Mouse (Mus musculus) neural tube, embryonic 10.5 days (tissue): Measurements from ENCODE around the gene Kcnb1.

Experiments
- DNase-seq: peaks from one replicate; pipeline ENCODE4 v3.0.0-alpha.2; 2017; ENCODE audit warnings: low spot score; ENCODE audit errors: extremely low spot score

Gene Kcnb1

GRCm38 (mm10) chr2:167167515-167168212 is 22.3 kb downstream of the Kcnb1 start:
- DNase-seq: no peak

- no peak for DNase-seq
Observed at GRCm38 (mm10) chr2:167163600-167163999, 26.4 kb downstream of the Kcnb1 start.

- DNase-seq: no peak
Observed at GRCm38 (mm10) chr2:167163134-167163533, 26.8 kb downstream of the Kcnb1 start.

- no peak for DNase-seq
Observed at GRCm38 (mm10) chr2:167162516-167163021, 27.4 kb downstream of the Kcnb1 start.

GRCm38 (mm10) chr2:167159721-167160120 is 30.2 kb downstream of the Kcnb1 start:
- DNase-seq: no peak

GRCm38 (mm10) chr2:167158780-167159179 is 31.2 kb downstream of the Kcnb1 start:
- DNase-seq: no peak

- no peak for DNase-seq
Observed at GRCm38 (mm10) chr2:167156118-167156715, 33.7 kb downstream of the Kcnb1 start.

GRCm38 (mm10) chr2:167155541-167155973 is 34.4 kb downstream of the Kcnb1 start:
- DNase-seq: no peak

- no peak for DNase-seq
Observed at GRCm38 (mm10) chr2:167150880-167151279, 39.1 kb downstream of the Kcnb1 start.

- no peak for DNase-seq
Observed at GRCm38 (mm10) chr2:167150135-167150534, 39.8 kb downstream of the Kcnb1 start.

GRCm38 (mm10) chr2:167149035-167149434 is 40.9 kb downstream of the Kcnb1 start:
- no peak for DNase-seq

GRCm38 (mm10) chr2:167147708-167148107 is 42.2 kb downstream of the Kcnb1 start:
- DNase-seq: no peak

- DNase-seq: no peak
Observed at GRCm38 (mm10) chr2:167145904-167146303, 44.1 kb downstream of the Kcnb1 start.

- no peak for DNase-seq
Observed at GRCm38 (mm10) chr2:167144439-167145307, 45.3 kb downstream of the Kcnb1 start.

- no peak for DNase-seq
Observed at GRCm38 (mm10) chr2:167143914-167144313, 46.0 kb downstream of the Kcnb1 start.

GRCm38 (mm10) chr2:167142282-167142681 is 47.7 kb downstream of the Kcnb1 start:
- DNase-seq: no peak

- DNase-seq: no peak
Observed at GRCm38 (mm10) chr2:167141810-167142209, 48.1 kb downstream of the Kcnb1 start.

GRCm38 (mm10) chr2:167139801-167140269 is 50.1 kb downstream of the Kcnb1 start:
- no peak for DNase-seq

GRCm38 (mm10) chr2:167138611-167139010 is 51.3 kb downstream of the Kcnb1 start:
- no peak for DNase-seq

GRCm38 (mm10) chr2:167136909-167137308 is 53.0 kb downstream of the Kcnb1 start:
- DNase-seq: no peak

GRCm38 (mm10) chr2:167132041-167132440 is 57.9 kb downstream of the Kcnb1 start:
- no peak for DNase-seq
